Mouse (Mus musculus) heart, adult 2 months (tissue): ENCODE measurements around the gene H2-M5. TPM values are rescaled to one million over a fixed set of nuclear protein-coding genes. Genes with fewer than 3 reads are reported as not detected.

Experiments
- DNase-seq, 2 experiments: peaks; one replicate each; pipeline ENCODE4 v3.0.0; 2021
- H3K27ac ChIP-seq: fragments of 200-600 bp; 2 replicates; pipeline ENCODE4 v1.8.1; 2022
- H3K27me3 ChIP-seq: fragments of 200-500 bp; 2 replicates; pipeline ENCODE4 v1.6.1; 2012; ENCODE audit warnings: mild to moderate bottlenecking, low read length, inconsistent platforms, mixed read lengths; ENCODE audit not compliant: control insufficient read depth, insufficient read depth
- H3K36me3 ChIP-seq: fragments of 200-500 bp; 2 replicates; pipeline ENCODE4 v1.6.1; 2012; ENCODE audit warnings: low read length, inconsistent platforms; ENCODE audit not compliant: control insufficient read depth, insufficient read depth
- H3K4me1 ChIP-seq: fragments of 200-500 bp; 2 replicates; pipeline ENCODE4 v1.6.1; 2011; ENCODE audit warnings: low read length; ENCODE audit not compliant: control insufficient read depth, insufficient read depth
- H3K4me3 ChIP-seq: fragments of 200-600 bp; 2 replicates; pipeline ENCODE4 v1.8.1; 2022
- H3K79me2 ChIP-seq: fragments of 200-500 bp; replicated peaks from 2 replicates; pipeline ENCODE4 v1.6.1; 2012; ENCODE audit warnings: mild to moderate bottlenecking, inconsistent platforms, low read length, moderate library complexity, mixed read lengths; ENCODE audit not compliant: control insufficient read depth, insufficient read depth
- H3K9ac ChIP-seq: fragments of 200-500 bp; 2 replicates; pipeline ENCODE4 v1.6.1; 2012; ENCODE audit warnings: low read depth, mild to moderate bottlenecking, control low read depth, inconsistent platforms, low read length, mixed read lengths
- CTCF ChIP-seq: fragments of 200-600 bp; IDR thresholded peaks from 2 replicates; pipeline ENCODE4 v1.8.1; 2022; ENCODE audit warnings: antibody characterized with exemption, mild to moderate bottlenecking, moderate library complexity
- EP300 ChIP-seq: fragments of 200-500 bp; IDR thresholded peaks from 2 replicates; pipeline ENCODE4 v1.6.1; 2011; ENCODE audit warnings: low read depth, low read length, control low read depth; ENCODE audit not compliant: insufficient read depth
- POLR2A ChIP-seq: fragments of 200-500 bp; IDR thresholded peaks from 2 replicates; pipeline ENCODE4 v1.6.1; 2011; ENCODE audit warnings: mild to moderate bottlenecking, low read depth, low read length, control low read depth; ENCODE audit not compliant: insufficient read depth
- WGBS: fragments of 180-500 bp; shearing (Covaris S2); methylation state at CpG from one replicate; pipeline ENCODE4 v1.1.7; 2018; 5-methylcytosine and 5-hydroxymethylcytosine counted together
- intact Hi-C: fragments of 180-260 bp; cut with DNase I; formaldehyde crosslinking; loops from one replicate; pipeline ENCODE4 v1.15.1; 2025
- polyA plus RNA-seq: library from polyadenylated mRNA; depleted of rRNA; stranded (reverse); fragments of >200 nt; gene quantifications from 2 replicates; pipeline ENCODE4 v1.2.3, GENCODE M21; 2012; rRNA removed
- total RNA-seq, 2 experiments: library from RNA; stranded (reverse); gene quantifications; 2 replicates each; pipeline ENCODE4 v1.2.3; 2021

The H2-M5 gene
- total and polyA plus RNA-seq, 3 experiments = 0.14 to 0.63 (median 0.41) TPM

DNA sequence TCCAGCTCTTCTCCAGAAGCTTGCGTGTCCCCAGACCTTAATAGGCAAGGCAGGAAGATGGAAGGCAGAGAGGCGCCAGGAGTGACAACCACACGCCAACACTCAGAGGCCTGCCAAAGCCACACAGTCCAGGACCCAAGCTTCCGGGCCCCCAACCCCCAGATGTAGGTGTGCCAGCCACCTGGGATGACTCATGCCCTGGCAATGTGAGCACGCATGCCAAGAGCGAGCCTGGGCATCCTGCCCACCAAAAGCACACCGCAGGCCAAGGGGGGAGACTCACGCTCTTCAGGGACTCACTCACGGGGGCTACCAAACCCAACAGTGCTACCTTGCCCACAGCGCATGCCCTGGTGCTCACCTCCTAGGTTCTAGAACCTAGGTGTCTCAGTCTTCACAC lies 46.9 kb downstream of the H2-M5 start:
- 24% methylated on average over 10 of the region's 10 CpGs for WGBS
- Histone ChIP-seq H3K79me2 (no peaks in the 10 kb centered on the region), H3K9ac (peak overlapping the region; percentile 34), H3K27ac (peak overlapping the region; percentile 63), H3K4me1 (peaks cover 5% of the 10 kb centered on the region), H3K4me3 (peak overlapping the region; percentile 42), H3K27me3 (no peaks in the 10 kb centered on the region), H3K36me3 (no peaks in the 10 kb centered on the region)
- intact Hi-C loops = no loop called here
- TF ChIP-seq POLR2A = no peak
- no peak for TF ChIP-seq CTCF
- 0 out of 2 replicates have a peak, but pooled peaks have one; percentile 13 for TF ChIP-seq EP300
- DNase-seq = peak; percentile 71 to 81

DNA sequence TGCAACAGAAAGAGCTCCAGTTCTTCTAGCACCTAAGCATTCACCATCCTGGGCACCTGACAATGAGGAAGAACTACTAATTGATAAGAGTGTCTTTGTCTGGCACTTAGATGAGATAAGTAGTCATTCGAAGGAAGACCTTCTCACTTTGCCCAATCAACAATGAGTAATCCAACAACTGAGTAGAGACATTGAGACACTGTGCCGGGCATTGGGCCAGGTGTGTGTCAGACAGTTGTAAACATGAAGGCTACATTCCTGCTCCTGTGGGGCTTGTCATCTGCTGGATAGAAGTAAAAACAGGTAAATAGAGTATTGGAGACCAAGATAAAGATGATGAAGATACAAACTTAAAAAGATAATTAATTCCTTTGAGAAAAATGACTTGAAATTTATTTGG lies 51.3 kb downstream of the H2-M5 start:
- H3K4me3 ChIP-seq = no peak overlapping the region
- intact Hi-C loops = no loop called here
- H3K4me1 ChIP-seq = peaks cover 3% of the 10 kb centered on the region; the same call in 1 of the 2 replicates
- H3K36me3 ChIP-seq = no peaks in the 10 kb centered on the region
- no peak overlapping the region for H3K27ac ChIP-seq
- 60% methylated on average over 2 of the region's 2 CpGs for WGBS
- H3K27me3 ChIP-seq = no peaks in the 10 kb centered on the region
- no peak for TF ChIP-seq EP300
- no peak for TF ChIP-seq POLR2A
- no peak for TF ChIP-seq CTCF
- H3K79me2 ChIP-seq = no peaks in the 10 kb centered on the region
- no peak for DNase-seq
- H3K9ac ChIP-seq = no peak overlapping the region

Other genes starting within 250 kb of the H2-M5 start
- gene H2-M10.5, start 216.6 kb downstream of the H2-M5 start, total RNA-seq = not detected
- gene H2-M10.5, start 216.6 kb downstream of the H2-M5 start, polyA plus RNA-seq = not detected in 2 replicates
- not detected for gene H2-M10.6, start 177.4 kb downstream of the H2-M5 start, total RNA-seq
- not detected in 2 replicates for gene H2-M10.6, start 177.4 kb downstream of the H2-M5 start, polyA plus RNA-seq
- gene Trim26, start 152.4 kb downstream of the H2-M5 start, total RNA-seq = 10 to 100 TPM; 19.1 to 19.3 TPM
- 17.0 and 21.7 TPM in 2 replicates for gene Trim26, start 152.4 kb downstream of the H2-M5 start, polyA plus RNA-seq
- gene Trim15, start 122.3 kb downstream of the H2-M5 start, total RNA-seq = not detected
- gene Trim15, start 122.3 kb downstream of the H2-M5 start, polyA plus RNA-seq = 0.10 TPM in 1 of 2 replicates, not detected in the other
- gene Trim10, start 120.0 kb downstream of the H2-M5 start, total RNA-seq = 1 to 10 TPM in 1 of 2 experiments, under 1 TPM in 1; 0.13 to 2.1 TPM
- gene Trim10, start 120.0 kb downstream of the H2-M5 start, polyA plus RNA-seq = 0.92 TPM in 1 of 2 replicates, not detected in the other
- not detected for gene Trim40, start 99.4 kb downstream of the H2-M5 start, total RNA-seq
- not detected in 2 replicates for gene Trim40, start 99.4 kb downstream of the H2-M5 start, polyA plus RNA-seq
- not detected for gene Trim31, start 91.4 kb downstream of the H2-M5 start, total RNA-seq
- not detected in 2 replicates for gene Trim31, start 91.4 kb downstream of the H2-M5 start, polyA plus RNA-seq
- gene Rnf39, start 46.6 kb downstream of the H2-M5 start, total RNA-seq = under 1 TPM; 0.77 to 0.81 TPM
- 0.64 and 1.00 TPM in 2 replicates for gene Rnf39, start 46.6 kb downstream of the H2-M5 start, polyA plus RNA-seq
- gene Ppp1r11, start 37.8 kb downstream of the H2-M5 start, total RNA-seq = 100 to 1,000 TPM in 1 of 2 experiments, 10 to 100 TPM in 1; 92.4 to 108 TPM
- gene Ppp1r11, start 37.8 kb downstream of the H2-M5 start, polyA plus RNA-seq = 56.8 and 70.8 TPM in 2 replicates
- gene Znrd1, start 31.0 kb downstream of the H2-M5 start, total RNA-seq = 10 to 100 TPM; 25.9 to 29.0 TPM
- 19.8 and 26.2 TPM in 2 replicates for gene Znrd1, start 31.0 kb downstream of the H2-M5 start, polyA plus RNA-seq
- gene Znrd1as, start 30.9 kb downstream of the H2-M5 start, total RNA-seq = 10 to 100 TPM; 14.1 to 18.2 TPM
- 4.0 and 8.8 TPM in 2 replicates for gene Znrd1as, start 30.9 kb downstream of the H2-M5 start, polyA plus RNA-seq
- under 1 TPM; 0.27 to 0.63 TPM for gene 2410137M14Rik, start 8.3 kb downstream of the H2-M5 start, total RNA-seq
- gene 2410137M14Rik, start 8.3 kb downstream of the H2-M5 start, polyA plus RNA-seq = 0.41 and 0.61 TPM in 2 replicates
- 1 to 10 TPM in 1 of 2 experiments, under 1 TPM in 1; 0.94 to 1.4 TPM for gene Zfp57, start 11.6 kb upstream of the H2-M5 start, total RNA-seq
- gene Zfp57, start 11.6 kb upstream of the H2-M5 start, polyA plus RNA-seq = 2.3 and 4.3 TPM in 2 replicates
- not detected for gene Mog, start 33.9 kb upstream of the H2-M5 start, total RNA-seq
- gene Mog, start 33.9 kb upstream of the H2-M5 start, polyA plus RNA-seq = 0.09 TPM in 1 of 2 replicates, not detected in the other
- gene Gabbr1, start 56.4 kb upstream of the H2-M5 start, total RNA-seq = 1 to 10 TPM; 6.5 to 6.7 TPM
- 15.5 and 17.4 TPM in 2 replicates for gene Gabbr1, start 56.4 kb upstream of the H2-M5 start, polyA plus RNA-seq
- not detected for gene Olfr90, start 99.0 kb upstream of the H2-M5 start, total RNA-seq
- gene Olfr90, start 99.0 kb upstream of the H2-M5 start, polyA plus RNA-seq = not detected in 2 replicates
- gene Olfr91, start 108.7 kb upstream of the H2-M5 start, total RNA-seq = not detected
- not detected in 2 replicates for gene Olfr91, start 108.7 kb upstream of the H2-M5 start, polyA plus RNA-seq
- gene Olfr92, start 130.6 kb upstream of the H2-M5 start, total RNA-seq = not detected
- gene Olfr92, start 130.6 kb upstream of the H2-M5 start, polyA plus RNA-seq = not detected in 2 replicates
- not detected for gene Olfr93, start 172.0 kb upstream of the H2-M5 start, total RNA-seq
- gene Olfr93, start 172.0 kb upstream of the H2-M5 start, polyA plus RNA-seq = not detected in 2 replicates
- not detected for gene Ubd, start 204.4 kb upstream of the H2-M5 start, total RNA-seq
- 0.12 TPM in 1 of 2 replicates, not detected in the other for gene Ubd, start 204.4 kb upstream of the H2-M5 start, polyA plus RNA-seq
- not detected for gene Olfr94, start 211.5 kb upstream of the H2-M5 start, total RNA-seq
- not detected in 2 replicates for gene Olfr94, start 211.5 kb upstream of the H2-M5 start, polyA plus RNA-seq
- gene Olfr95, start 223.6 kb upstream of the H2-M5 start, total RNA-seq = not detected
- gene Olfr95, start 223.6 kb upstream of the H2-M5 start, polyA plus RNA-seq = not detected in 2 replicates
- gene Olfr96, start 230.6 kb upstream of the H2-M5 start, total RNA-seq = not detected
- not detected in 2 replicates for gene Olfr96, start 230.6 kb upstream of the H2-M5 start, polyA plus RNA-seq
- not detected for gene Olfr97, start 247.8 kb upstream of the H2-M5 start, total RNA-seq
- not detected in 2 replicates for gene Olfr97, start 247.8 kb upstream of the H2-M5 start, polyA plus RNA-seq